Mouse (Mus musculus): ENCODE results near the gene Nop2. TPM values are rescaled to one million over a fixed set of nuclear protein-coding genes. Genes with fewer than 3 reads are reported as not detected.

Gene Nop2
- polyA plus RNA-seq, 1 experiment: 24.5 TPM

DNA sequence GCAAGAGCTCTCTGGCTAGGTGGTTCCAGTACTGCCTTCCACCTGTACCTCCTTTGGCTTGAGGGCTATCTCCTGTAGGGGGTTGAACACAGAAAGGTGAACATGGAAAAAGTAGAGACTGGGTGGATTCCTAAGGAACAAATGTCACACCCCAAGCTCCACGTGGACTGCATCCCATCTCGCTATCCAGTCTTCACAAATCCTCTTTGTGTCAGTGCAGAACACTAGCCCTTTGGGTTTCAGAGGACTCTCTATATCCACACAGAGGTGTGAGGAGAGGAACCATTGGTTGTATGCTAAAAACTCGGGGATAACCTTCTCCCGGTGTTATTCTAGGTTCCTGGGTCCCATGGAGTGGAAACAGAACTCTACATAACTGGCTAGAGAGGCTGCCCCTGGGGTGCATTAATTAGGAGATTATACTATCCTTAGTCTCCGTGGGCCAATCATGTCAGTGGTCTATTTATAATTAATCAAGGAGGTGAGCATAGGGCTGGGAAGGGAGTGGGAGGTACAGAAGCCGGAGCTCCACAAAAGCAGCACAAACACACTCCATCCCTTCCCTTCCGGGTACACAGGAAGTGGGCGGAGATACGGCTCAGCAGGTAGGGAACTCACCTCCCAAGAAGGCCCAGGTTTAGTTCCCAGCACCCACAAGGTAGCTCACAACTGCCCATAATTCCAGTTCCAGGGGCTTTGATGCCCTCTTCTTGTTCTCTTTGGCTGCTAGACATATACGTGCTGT lies 41.2 kb upstream of the Nop2 start:
- no peak for TF ChIP-seq CTCF (IDR thresholded peaks at IDR 0.05; ENCODE audit: control insufficient read depth, insufficient read depth, insufficient replicate concordance, low read depth, low read length)
- TF ChIP-seq POLR2A (IDR thresholded peaks at IDR 0.05; ENCODE audit: control insufficient read depth, low read depth, low read length): no peak
- no peak overlapping the region for H3K27ac ChIP-seq (ENCODE audit: control insufficient read depth, insufficient read depth, low read depth, low read length)
- no peaks in the 10 kb centered on the region for H3K36me3 ChIP-seq (ENCODE audit: control insufficient read depth, insufficient read depth, low read length)

DNA sequence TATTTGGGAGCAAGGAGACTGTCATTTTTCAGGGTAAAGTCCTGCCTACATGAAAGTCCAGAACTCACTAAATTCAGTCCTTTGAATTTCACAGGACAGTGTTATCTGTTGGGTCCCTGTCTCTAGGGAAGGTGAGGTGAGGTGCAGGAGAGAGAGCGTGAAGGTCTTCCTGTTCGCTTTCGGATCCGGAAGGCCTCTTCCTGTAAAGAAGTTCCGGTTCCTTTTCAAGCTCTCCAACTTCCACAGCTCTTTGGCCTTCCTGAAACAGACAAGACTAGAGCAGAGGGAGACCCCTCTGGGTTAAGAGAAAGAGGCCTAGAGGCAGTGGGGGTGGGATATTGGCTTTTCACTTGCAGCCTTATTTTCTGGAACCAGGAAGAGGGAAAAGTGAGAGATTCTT lies 39.3 kb upstream of the Nop2 start:
- Histone ChIP-seq H3K4me1 (ENCODE audit: control insufficient read depth, insufficient read depth, low read length) (peaks cover 31% of the 10 kb centered on the region), H3K27me3 (ENCODE audit: control insufficient read depth, insufficient read depth, low read length) (no peaks in the 10 kb centered on the region), H3K4me3 (ENCODE audit: control insufficient read depth, low read depth, low read length) (no peak overlapping the region), H3K27ac (ENCODE audit: control insufficient read depth, insufficient read depth, low read depth, low read length) (no peak overlapping the region), H3K36me3 (ENCODE audit: control insufficient read depth, insufficient read depth, low read length) (no peaks in the 10 kb centered on the region)
- TF ChIP-seq POLR2A (IDR thresholded peaks at IDR 0.05; ENCODE audit: control insufficient read depth, low read depth, low read length) (no peak), CTCF (IDR thresholded peaks at IDR 0.05; ENCODE audit: control insufficient read depth, insufficient read depth, insufficient replicate concordance, low read depth, low read length) (no peak)

More for the DNA sequence above, 41.2 kb upstream of the Nop2 start:
- no peaks in the 10 kb centered on the region for H3K27me3 ChIP-seq (ENCODE audit: control insufficient read depth, insufficient read depth, low read length)
- peaks cover 26% of the 10 kb centered on the region for H3K4me1 ChIP-seq (ENCODE audit: control insufficient read depth, insufficient read depth, low read length)
- H3K4me3 ChIP-seq (ENCODE audit: control insufficient read depth, low read depth, low read length): no peak overlapping the region

GRCm38 (mm10) chr6:125094843-125095242 lies 36.9 kb upstream of the Nop2 start:
- Histone ChIP-seq H3K4me1 (ENCODE audit: control insufficient read depth, insufficient read depth, low read length) (peaks cover 34% of the 10 kb centered on the region), H3K27ac (ENCODE audit: control insufficient read depth, insufficient read depth, low read depth, low read length) (peak overlapping the region; percentile 73), H3K27me3 (ENCODE audit: control insufficient read depth, insufficient read depth, low read length) (no peaks in the 10 kb centered on the region), H3K4me3 (ENCODE audit: control insufficient read depth, low read depth, low read length) (no peak overlapping the region; the same call in 1 of the 2 replicates), H3K36me3 (ENCODE audit: control insufficient read depth, insufficient read depth, low read length) (no peaks in the 10 kb centered on the region)
- TF ChIP-seq POLR2A (IDR thresholded peaks at IDR 0.05; ENCODE audit: control insufficient read depth, low read depth, low read length) (no peak), CTCF (IDR thresholded peaks at IDR 0.05; ENCODE audit: control insufficient read depth, insufficient read depth, insufficient replicate concordance, low read depth, low read length) (no peak)

GRCm38 (mm10) chr6:125095391-125096278 lies 36.1 kb upstream of the Nop2 start, which contains the start of gene Chd4:
TSS of gene Chd4 (plus strand) at chr6:125095981.
- TF ChIP-seq CTCF (IDR thresholded peaks at IDR 0.05; ENCODE audit: control insufficient read depth, insufficient read depth, insufficient replicate concordance, low read depth, low read length): no peak
- peak; percentile 73 for TF ChIP-seq POLR2A (IDR thresholded peaks at IDR 0.05; ENCODE audit: control insufficient read depth, low read depth, low read length)
- Histone ChIP-seq H3K27me3 (ENCODE audit: control insufficient read depth, insufficient read depth, low read length) (no peaks in the 10 kb centered on the region), H3K36me3 (ENCODE audit: control insufficient read depth, insufficient read depth, low read length) (no peaks in the 10 kb centered on the region; the same call in 1 of the 2 replicates), H3K27ac (ENCODE audit: control insufficient read depth, insufficient read depth, low read depth, low read length) (peak within 1 kb of the TSS; percentile 91), H3K4me3 (ENCODE audit: control insufficient read depth, low read depth, low read length) (peak within 1 kb of the TSS; percentile 95), H3K4me1 (ENCODE audit: control insufficient read depth, insufficient read depth, low read length) (peaks cover 28% of the 10 kb centered on the region)

DNA sequence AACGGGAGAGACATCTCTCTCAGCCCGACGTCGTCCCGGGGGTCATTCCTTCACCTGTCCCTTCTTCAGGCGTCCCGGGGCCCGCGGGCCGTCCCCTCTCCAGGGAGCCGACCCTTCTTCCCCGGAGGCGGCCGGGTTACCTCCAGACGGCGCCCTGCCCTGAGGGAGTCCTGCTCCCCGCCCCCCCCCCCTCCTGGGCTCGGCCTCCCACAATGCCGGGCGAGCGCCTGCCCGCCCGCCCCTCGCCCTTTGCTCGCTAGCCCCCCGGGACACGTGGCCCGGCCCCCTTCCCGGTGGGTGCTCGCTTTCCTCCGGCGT lies 35.5 kb upstream of the Nop2 start:
- Histone ChIP-seq H3K4me1 (ENCODE audit: control insufficient read depth, insufficient read depth, low read length) (peaks cover 26% of the 10 kb centered on the region), H3K36me3 (ENCODE audit: control insufficient read depth, insufficient read depth, low read length) (no peaks in the 10 kb centered on the region; the same call in 1 of the 2 replicates), H3K4me3 (ENCODE audit: control insufficient read depth, low read depth, low read length) (peak overlapping the region; percentile 95), H3K27me3 (ENCODE audit: control insufficient read depth, insufficient read depth, low read length) (no peaks in the 10 kb centered on the region), H3K27ac (ENCODE audit: control insufficient read depth, insufficient read depth, low read depth, low read length) (peak overlapping the region; percentile 91)
- TF ChIP-seq POLR2A (IDR thresholded peaks at IDR 0.05; ENCODE audit: control insufficient read depth, low read depth, low read length) (no peak), CTCF (IDR thresholded peaks at IDR 0.05; ENCODE audit: control insufficient read depth, insufficient read depth, insufficient replicate concordance, low read depth, low read length) (no peak)

GRCm38 (mm10) chr6:125096597-125097345 lies 34.9 kb upstream of the Nop2 start:
- H3K4me1 ChIP-seq (ENCODE audit: control insufficient read depth, insufficient read depth, low read length): peaks cover 23% of the 10 kb centered on the region

More at GRCm38 (mm10) chr6:125096597-125097345, 34.9 kb upstream of the Nop2 start:
- Histone ChIP-seq H3K36me3 (ENCODE audit: control insufficient read depth, insufficient read depth, low read length) (no peaks in the 10 kb centered on the region; the same call in 1 of the 2 replicates), H3K27me3 (ENCODE audit: control insufficient read depth, insufficient read depth, low read length) (no peaks in the 10 kb centered on the region), H3K4me3 (ENCODE audit: control insufficient read depth, low read depth, low read length) (peak overlapping the region; percentile 95), H3K27ac (ENCODE audit: control insufficient read depth, insufficient read depth, low read depth, low read length) (peak overlapping the region; percentile 72)
- TF ChIP-seq POLR2A (IDR thresholded peaks at IDR 0.05; ENCODE audit: control insufficient read depth, low read depth, low read length): no peak
- no peak for TF ChIP-seq CTCF (IDR thresholded peaks at IDR 0.05; ENCODE audit: control insufficient read depth, insufficient read depth, insufficient replicate concordance, low read depth, low read length)

Measured in testis, adult 2 months (tissue).